Mouse (Mus musculus): ENCODE measurements around the gene Dync1i1.

DNA sequence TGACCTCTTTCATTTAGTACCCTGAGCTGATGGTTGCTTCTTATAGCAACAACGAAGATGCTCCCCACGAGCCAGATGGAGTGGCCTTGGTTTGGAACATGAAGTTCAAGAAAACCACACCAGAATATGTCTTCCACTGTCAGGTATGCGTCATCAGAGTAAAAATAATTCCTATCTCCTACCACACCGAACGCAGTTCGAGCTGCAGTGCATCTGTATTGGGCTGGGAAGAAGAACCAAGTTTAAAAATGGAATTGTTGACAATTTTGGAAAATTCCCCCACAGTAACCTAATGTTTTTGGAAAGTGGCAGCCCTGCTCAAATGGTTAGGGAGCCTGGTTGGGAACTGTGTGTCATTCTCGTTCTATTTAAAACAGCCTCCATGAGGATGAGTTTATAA, 197.7 kb downstream of the Dync1i1 start:
- TF ChIP-seq CTCF (IDR thresholded peaks at IDR 0.05), result no peak
- TF ChIP-seq POLR2A (IDR thresholded peaks at IDR 0.05; ENCODE audit: insufficient read depth, low read depth, low read length), result no peak
- TF ChIP-seq EP300 (IDR thresholded peaks at IDR 0.05; ENCODE audit: insufficient read depth, low read depth, low read length), result no peak
